Mouse (Mus musculus): ENCODE data around the gene Nr2c2ap.

Nr2c2ap gene

DNA sequence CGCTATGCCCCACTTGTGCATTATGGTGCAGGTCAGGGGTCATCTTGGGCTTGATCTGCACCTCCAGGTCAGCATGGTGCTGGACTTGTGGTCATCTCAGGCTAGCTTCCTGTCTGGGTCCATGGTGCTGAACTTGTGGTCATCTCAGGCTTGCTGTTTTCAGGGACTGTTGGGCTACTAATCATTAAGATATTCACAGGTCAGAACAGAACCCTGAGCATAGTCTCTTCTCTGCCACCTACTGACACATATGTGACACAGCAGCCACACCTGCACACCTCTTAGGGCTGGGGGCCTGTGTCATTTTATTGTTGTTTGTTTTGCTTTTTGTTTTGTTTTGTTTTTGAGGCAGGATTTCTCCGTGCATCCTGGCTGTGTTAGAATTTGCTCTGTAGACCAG is 8.3 kb upstream of the Nr2c2ap start:
- no peak for DNase-seq

- no peak for DNase-seq
Measured at GRCm38 (mm10) chr8:70124992-70125391, 6.1 kb upstream of the Nr2c2ap start.

DNA sequence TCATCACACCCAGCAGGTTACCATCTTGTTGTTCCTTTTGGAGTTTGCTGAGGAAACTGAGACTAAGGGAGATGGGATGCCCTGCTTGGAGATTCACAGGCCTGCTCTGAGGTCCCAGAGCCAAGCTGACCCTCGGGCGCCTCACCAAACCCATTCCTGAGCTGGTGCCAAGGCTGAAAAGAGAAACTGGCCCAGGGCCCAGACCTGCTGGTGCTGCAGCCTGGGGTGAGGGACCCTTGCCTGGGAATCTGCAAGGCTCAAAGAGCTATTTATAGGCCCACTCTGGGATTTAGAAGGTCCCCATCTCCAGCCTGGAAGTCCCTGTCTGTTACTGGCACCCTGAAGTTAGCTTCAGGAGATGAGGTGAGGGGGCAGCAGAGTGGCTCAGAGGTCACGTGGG is 2.7 kb upstream of the Nr2c2ap start:
- DNase-seq: no peak

DNA sequence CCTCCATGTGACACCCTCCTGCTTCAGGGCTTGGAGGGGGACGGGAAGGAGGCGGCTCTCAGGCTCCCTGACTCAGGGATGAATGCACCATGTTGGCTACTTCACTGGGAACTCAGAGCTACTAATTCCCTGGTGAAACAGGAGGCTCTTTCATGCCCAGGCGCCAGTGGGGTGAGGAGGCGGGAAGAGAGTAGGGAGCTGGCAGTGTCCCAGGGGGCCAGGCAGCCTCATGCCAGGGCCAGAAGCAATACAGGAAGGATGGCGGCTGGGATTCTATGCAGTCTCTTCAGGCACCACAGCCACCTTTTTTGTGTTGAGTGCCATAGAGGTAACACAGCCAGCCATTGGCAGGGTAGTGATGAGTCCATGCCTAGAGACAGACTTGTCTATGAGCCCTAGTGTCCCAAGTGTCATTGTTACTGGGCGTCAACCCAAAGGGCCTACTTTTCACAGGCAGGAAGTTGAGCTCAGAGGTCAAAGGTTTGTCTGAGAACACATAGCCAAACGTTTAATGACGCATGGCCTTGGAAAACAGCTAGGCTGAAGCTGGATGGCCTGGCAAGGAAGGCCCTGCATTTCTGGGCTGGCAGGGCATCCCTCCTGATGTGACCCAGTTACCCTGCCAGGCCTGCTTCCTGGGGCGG is 1.7 kb upstream of the Nr2c2ap start:
- DNase-seq: peak; percentile 70

DNA sequence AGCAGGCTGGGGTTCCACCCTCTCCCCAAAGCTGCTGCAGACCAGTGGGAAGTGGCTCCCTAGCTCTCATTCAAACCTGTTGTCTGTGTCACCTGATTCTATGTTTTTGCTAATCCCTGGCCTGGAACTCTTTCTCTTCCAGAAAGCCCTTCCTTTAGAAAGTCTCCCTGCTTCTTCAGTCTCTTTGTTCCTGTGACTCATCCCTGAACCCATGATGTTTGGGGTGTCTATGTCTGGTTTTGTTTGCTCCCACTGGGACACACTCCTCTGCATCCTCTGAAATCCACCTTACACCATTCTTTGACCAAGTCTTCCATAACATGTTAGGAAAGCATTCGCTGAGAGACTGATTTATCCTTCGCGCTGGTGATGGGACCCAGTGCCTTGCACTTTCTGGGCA is 1.1 kb upstream of the Nr2c2ap start:
- DNase-seq: no peak

DNA sequence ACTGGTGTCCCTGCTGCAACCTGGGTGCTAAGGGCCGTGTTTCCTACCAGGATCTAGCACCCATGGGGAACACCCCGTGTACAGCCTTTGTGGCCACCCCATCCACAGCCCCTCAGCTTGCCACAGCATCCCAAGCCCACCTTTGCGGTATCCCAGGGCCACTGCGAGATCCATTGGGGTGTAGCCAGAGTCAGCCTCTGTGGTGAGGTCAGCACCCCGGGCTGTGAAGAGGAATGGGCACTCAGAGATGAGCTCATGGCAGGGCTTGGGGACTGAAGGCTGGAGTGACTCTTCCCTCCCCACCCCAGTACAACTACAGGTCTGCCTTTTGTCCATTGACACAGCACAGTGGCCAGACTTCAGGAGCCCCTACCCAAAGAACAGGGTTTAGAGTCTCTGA is 3.0 kb downstream of the Nr2c2ap start:
- DNase-seq: no peak

- DNase-seq: no peak
Measured at GRCm38 (mm10) chr8:70134931-70135330, 3.8 kb downstream of the Nr2c2ap start.

DNA sequence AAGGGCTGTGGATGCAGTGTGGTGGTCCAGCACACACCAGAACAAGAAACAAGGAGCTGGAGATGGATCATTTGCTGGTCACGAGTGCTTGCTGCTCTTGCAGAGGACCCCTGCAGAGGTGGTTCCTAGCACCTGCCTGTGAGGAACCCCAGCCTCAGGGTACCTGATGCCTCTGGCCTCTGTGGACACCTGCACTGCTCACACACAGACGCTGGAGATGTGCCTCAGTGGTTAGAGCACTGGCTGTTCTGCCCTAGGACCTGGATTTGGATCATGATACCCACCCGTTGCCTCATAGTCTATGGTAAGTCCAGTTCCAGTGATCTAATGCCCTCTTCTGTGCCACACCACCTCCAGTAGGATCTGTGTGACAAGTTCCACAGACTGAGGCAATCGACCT is 5.5 kb downstream of the Nr2c2ap start:
- DNase-seq: no peak

DNA sequence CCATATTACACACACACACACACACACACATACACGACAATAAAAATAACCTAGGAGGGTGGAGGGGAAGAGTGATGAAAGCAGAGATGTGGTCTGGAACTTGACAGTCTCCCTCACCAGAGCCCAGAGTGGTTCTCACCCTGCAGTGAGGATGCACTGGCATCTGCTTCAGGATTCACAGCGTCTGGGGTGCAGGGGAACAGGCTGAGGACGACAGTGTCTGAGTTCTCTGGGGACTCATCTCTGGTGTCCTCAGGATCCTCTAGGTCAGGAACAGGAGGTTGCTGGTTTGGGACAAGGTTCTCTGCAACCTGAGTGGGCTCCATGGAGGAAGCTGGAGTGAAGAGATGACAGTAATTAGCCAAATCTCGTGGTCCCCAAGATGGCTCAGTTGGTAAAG is 6.8 kb downstream of the Nr2c2ap start:
- no peak for DNase-seq

- peak; percentile 99 for DNase-seq
Measured at GRCm38 (mm10) chr8:70139026-70139857, 8.1 kb downstream of the Nr2c2ap start, which contains the start of the genes Rfxank, Borcs8 and Mef2b. Rfxank (minus strand) TSS chr8:70139154. Borcs8 (plus strand) TSS chr8:70139499. Mef2b (plus strand) TSS chr8:70139711.

GRCm38 (mm10) chr8:70139981-70140380 is 8.8 kb downstream of the Nr2c2ap start:
- no peak for DNase-seq

DNA sequence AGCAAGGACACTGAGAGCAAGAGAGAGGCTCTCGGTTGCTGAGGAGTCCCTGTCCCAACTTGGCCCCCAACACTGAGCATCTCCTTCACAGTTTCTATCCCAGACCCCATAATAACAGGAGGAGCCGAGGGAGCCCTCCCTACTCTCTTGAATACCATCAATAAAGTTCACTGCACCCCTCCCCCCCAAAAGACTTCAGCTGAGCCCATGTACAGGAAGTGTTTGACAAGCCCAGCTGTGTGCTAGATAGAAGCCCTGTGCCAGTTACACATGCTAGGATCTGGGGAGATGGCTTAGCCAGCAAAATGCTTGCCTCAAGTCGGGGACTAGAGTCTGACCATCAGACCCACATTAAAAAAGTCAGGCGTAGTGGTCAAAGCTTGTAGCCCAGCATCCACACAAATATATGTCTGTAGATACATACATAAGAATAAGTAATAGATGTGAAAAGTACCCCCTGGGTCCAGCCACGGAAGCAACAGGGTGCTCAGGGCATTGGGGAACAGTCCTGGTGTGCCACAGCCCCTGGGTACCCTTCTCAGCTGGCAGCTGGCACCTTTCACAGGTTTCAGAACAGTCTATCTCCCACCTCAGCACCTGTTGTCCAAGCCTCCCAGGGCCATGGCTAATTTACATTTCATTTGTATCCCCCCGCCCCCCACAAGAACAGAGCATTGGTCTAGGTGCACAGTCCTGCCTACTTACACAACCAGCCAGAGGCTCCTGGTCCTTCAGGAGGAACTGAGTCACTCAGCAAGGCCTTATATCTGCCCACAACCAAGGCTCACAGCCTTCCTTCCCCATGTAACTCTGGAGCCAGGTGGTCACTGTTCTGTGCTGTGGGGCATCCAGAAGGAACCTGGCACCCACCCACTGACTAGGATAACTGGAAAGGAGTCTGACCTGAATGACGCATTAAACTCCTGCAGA is 16.8 kb downstream of the Nr2c2ap start:
- no peak for DNase-seq

- DNase-seq: no peak
Measured at GRCm38 (mm10) chr8:70150158-70150557, 19.0 kb downstream of the Nr2c2ap start.

GRCm38 (mm10) chr8:70152537-70153257 is 21.6 kb downstream of the Nr2c2ap start:
- no peak for DNase-seq

- no peak for DNase-seq
Measured at GRCm38 (mm10) chr8:70157240-70157800, 26.2 kb downstream of the Nr2c2ap start.

DNA sequence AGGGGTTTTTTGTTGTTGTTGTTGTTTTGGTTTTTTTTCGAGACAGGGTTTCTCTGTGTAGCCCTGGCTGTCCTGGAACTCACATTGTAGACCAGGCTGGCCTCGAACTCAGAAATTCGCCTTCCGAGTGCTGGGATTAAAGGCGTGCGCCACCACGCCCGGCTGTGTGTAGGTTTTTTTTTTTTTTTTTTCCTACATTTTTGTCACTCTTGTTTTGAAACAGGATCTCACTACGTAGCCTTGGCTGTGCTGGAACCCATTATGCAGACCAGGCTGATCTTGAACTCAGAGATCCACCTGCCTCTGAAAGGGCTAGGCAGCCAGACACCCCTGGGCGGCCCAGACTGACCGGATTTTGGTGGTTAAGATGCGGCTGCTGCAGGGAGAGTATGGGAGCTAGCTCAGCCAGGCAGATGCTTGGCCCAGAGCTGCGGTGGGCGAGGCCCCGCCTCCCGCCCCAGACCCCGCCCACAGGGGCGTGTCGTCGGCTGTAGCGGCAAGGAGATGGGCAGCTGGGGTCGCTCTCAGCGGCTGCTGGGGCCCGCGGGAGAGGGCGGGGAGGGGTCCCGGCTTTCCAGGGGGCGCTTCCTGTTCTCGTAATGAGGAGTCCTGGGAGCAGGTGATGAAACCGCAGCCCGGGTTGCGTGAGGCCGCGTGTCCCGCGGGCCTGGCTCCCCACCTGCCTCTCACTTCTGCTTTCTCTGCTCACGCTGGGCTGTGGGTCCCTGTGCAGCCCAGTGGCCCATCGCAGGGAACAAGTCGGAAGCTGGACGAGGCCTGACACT is 27.1 kb downstream of the Nr2c2ap start:
- peak; percentile 44 for DNase-seq

DNA sequence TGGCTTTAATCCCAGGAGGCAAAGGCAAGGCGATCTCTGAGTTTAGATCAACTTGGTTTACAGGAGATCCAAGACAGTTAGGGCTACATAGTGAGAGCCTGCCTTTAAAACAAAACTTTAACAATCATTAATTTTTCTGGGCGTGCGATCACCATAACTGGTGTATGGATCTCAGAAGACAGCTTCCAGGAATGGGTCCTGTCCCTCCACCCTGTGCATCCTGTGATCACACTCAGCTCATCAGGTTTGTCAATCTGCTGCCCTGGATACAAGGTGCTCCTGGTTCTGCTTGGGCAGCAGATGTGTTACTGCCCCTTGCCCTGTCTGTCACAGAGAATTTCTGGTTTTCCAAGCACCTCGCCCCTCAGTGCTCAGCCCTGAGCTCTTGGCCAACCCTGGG is 28.1 kb downstream of the Nr2c2ap start:
- no peak for DNase-seq

- DNase-seq: no peak
Measured at GRCm38 (mm10) chr8:70160015-70160414, 28.9 kb downstream of the Nr2c2ap start.

GRCm38 (mm10) chr8:70163316-70163715 is 32.2 kb downstream of the Nr2c2ap start:
- no peak for DNase-seq

GRCm38 (mm10) chr8:70166504-70167110 is 35.5 kb downstream of the Nr2c2ap start:
- DNase-seq: peak; percentile 52

DNA sequence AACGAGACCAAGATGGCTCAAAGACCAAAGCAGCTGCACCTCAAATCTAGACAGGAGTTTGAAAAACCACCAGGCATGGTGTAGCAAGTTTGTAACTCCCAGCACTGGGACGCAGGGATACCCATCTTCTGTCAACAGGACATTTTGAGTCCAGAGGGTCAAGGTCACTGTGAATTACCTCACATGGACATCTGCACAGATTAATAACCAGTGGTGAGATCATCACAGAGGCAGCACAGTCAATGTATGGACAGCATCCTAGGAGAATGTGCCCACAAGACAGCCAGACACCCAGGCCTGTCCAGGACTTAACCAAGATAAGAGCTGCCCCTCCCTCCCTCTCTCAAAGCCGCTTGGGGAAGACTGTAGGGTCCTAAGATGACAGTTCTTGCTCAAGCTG is 39.0 kb downstream of the Nr2c2ap start:
- DNase-seq: no peak
